Mouse (Mus musculus) bone marrow macrophage, adult 2 months (primary cell): Measurements from ENCODE around the gene Map7.

Experiments
- CTCF ChIP-seq: IDR thresholded peaks from 2 replicates; pipeline ENCODE4 v1.5.1; 2012; ENCODE audit warnings: low read depth, mild to moderate bottlenecking, low read length, moderate library complexity
- POLR2A ChIP-seq: IDR thresholded peaks from 2 replicates; pipeline ENCODE4 v1.6.1; 2012; ENCODE audit warnings: mild to moderate bottlenecking, low read depth, low read length, borderline replicate concordance

GRCm38 (mm10) chr10:20160914-20161313 lies 12.6 kb downstream of the Map7 start:
- no peak for TF ChIP-seq POLR2A
- TF ChIP-seq CTCF = no peak
